Mouse (Mus musculus) right cerebral cortex, postnatal 14 days (tissue): ENCODE data around the gene Ltbp1.

Experiments used
- DNase-seq: peaks from one replicate; pipeline ENCODE4 v3.0.0; 2022

The Ltbp1 gene

GRCm38 (mm10) chr17:75245085-75245484 is 239.7 kb downstream of the Ltbp1 start:
- no peak for DNase-seq

- no peak for DNase-seq
These were observed 243.3 kb downstream of the Ltbp1 start for GRCm38 (mm10) chr17:75248632-75249031.

GRCm38 (mm10) chr17:75250571-75250970 is 245.2 kb downstream of the Ltbp1 start:
- DNase-seq: no peak

- no peak for DNase-seq
These were observed 245.7 kb downstream of the Ltbp1 start for GRCm38 (mm10) chr17:75251094-75251493.

GRCm38 (mm10) chr17:75252540-75252939 is 247.2 kb downstream of the Ltbp1 start:
- DNase-seq: no peak

- DNase-seq: no peak
These were observed 249.5 kb downstream of the Ltbp1 start for GRCm38 (mm10) chr17:75254909-75255308.

- no peak for DNase-seq
These were observed 250.6 kb downstream of the Ltbp1 start for GRCm38 (mm10) chr17:75255967-75256366.

GRCm38 (mm10) chr17:75258427-75258826 is 253.1 kb downstream of the Ltbp1 start:
- DNase-seq: no peak

GRCm38 (mm10) chr17:75263336-75263990 is 258.1 kb downstream of the Ltbp1 start:
- DNase-seq: no peak

GRCm38 (mm10) chr17:75268506-75268905 is 263.1 kb downstream of the Ltbp1 start:
- DNase-seq: no peak

- no peak for DNase-seq
These were observed 267.1 kb downstream of the Ltbp1 start for GRCm38 (mm10) chr17:75272446-75272845.

- DNase-seq: no peak
These were observed 267.9 kb downstream of the Ltbp1 start for GRCm38 (mm10) chr17:75273272-75273671.

- no peak for DNase-seq
These were observed 269.9 kb downstream of the Ltbp1 start for GRCm38 (mm10) chr17:75275302-75275701.

- no peak for DNase-seq
These were observed 272.7 kb downstream of the Ltbp1 start for GRCm38 (mm10) chr17:75278106-75278505.

GRCm38 (mm10) chr17:75278561-75278960 is 273.2 kb downstream of the Ltbp1 start:
- DNase-seq: no peak

GRCm38 (mm10) chr17:75281345-75281744 is 276.0 kb downstream of the Ltbp1 start:
- no peak for DNase-seq

GRCm38 (mm10) chr17:75284876-75285708 is 279.7 kb downstream of the Ltbp1 start:
- DNase-seq: no peak

- no peak for DNase-seq
These were observed 287.6 kb downstream of the Ltbp1 start for GRCm38 (mm10) chr17:75292986-75293385.

- no peak for DNase-seq
These were observed 288.4 kb downstream of the Ltbp1 start for GRCm38 (mm10) chr17:75293725-75294124.

- no peak for DNase-seq
These were observed 295.5 kb downstream of the Ltbp1 start for GRCm38 (mm10) chr17:75300908-75301307.

GRCm38 (mm10) chr17:75304807-75305420 is 299.5 kb downstream of the Ltbp1 start:
- no peak for DNase-seq

GRCm38 (mm10) chr17:75305714-75306113 is 300.3 kb downstream of the Ltbp1 start:
- DNase-seq: no peak

GRCm38 (mm10) chr17:75307070-75308011 is 302.0 kb downstream of the Ltbp1 start:
- no peak for DNase-seq
